Mouse (Mus musculus): ENCODE data around the gene Nktr.

- no peak for TF ChIP-seq CTCF (IDR thresholded peaks at IDR 0.05; ENCODE audit: control insufficient read depth, insufficient read depth, insufficient read length)
- TF ChIP-seq MAX (IDR thresholded peaks at IDR 0.05) = no peak
- no peak for TF ChIP-seq USF1 (IDR thresholded peaks at IDR 0.05; ENCODE audit: low read depth)
- TF ChIP-seq CEBPB (IDR thresholded peaks at IDR 0.05; ENCODE audit: low read depth) = no peak
- TF ChIP-seq MYOD1 (IDR thresholded peaks at IDR 0.05; ENCODE audit: control insufficient read depth, insufficient read length, low read depth) = no peak
- no peak for TF ChIP-seq FOSL1 (IDR thresholded peaks at IDR 0.05; ENCODE audit: insufficient read depth, low read length, poor library complexity, severe bottlenecking)
- TF ChIP-seq MYOG (IDR thresholded peaks at IDR 0.05; ENCODE audit: control insufficient read depth, extremely low read depth, insufficient read length) = no peak
Measured at GRCm38 (mm10) chr9:121798887-121799520, 80.0 kb downstream of the Nktr start.
